Mouse (Mus musculus) small intestine, adult 2 months (tissue): ENCODE measurements around the gene Sec61a1.

Source experiments
- CTCF ChIP-seq: fragments of 200-500 bp; IDR thresholded peaks from 2 replicates; pipeline ENCODE4 v1.5.1; 2012; ENCODE audit warnings: low read depth, mild to moderate bottlenecking, control low read depth, inconsistent platforms, low read length, moderate library complexity, mixed read lengths; ENCODE audit not compliant: insufficient replicate concordance, insufficient read length; ENCODE audit errors: extremely low read depth
- POLR2A ChIP-seq: fragments of 200-500 bp; IDR thresholded peaks from 2 replicates; pipeline ENCODE4 v1.6.1; 2012; ENCODE audit warnings: low read depth, mild to moderate bottlenecking, control low read depth, inconsistent platforms, low read length, moderate library complexity

DNA sequence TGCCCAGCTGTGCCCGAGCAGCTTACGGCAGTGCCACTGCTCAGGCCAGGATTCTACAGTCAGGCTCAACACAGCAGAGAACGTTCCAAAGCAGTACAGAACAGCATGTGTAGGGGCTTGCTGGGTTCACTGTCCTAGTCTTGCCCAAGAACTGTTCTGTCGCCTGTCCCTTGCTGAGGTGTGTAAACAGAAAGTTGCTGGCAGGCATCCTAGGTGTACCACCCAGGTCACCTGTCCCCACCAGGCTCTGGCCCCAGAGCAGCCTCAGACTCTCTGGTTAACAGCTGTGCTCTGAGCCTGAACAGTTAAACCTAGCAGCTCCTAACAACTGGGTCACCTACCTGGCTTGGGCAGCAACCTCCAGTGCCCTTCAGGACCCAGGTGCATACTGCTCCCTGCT is 15.7 kb downstream of the Sec61a1 start:
- TF ChIP-seq CTCF (no peak), POLR2A (no peak)
